Mouse (Mus musculus): ENCODE measurements around the gene Bmp6.

The Bmp6 gene

GRCm38 (mm10) chr13:38354284-38354683, 9.4 kb downstream of the Bmp6 start:
- no peak for DNase-seq

- no peak for DNase-seq
Observed at GRCm38 (mm10) chr13:38359045-38359444, 14.1 kb downstream of the Bmp6 start.

GRCm38 (mm10) chr13:38362751-38363150, 17.8 kb downstream of the Bmp6 start:
- no peak for DNase-seq

- DNase-seq = no peak
Observed at GRCm38 (mm10) chr13:38363869-38364268, 19.0 kb downstream of the Bmp6 start.

- DNase-seq = no peak
Observed at GRCm38 (mm10) chr13:38369624-38370023, 24.7 kb downstream of the Bmp6 start.

GRCm38 (mm10) chr13:38376071-38376470, 31.2 kb downstream of the Bmp6 start:
- no peak for DNase-seq

- no peak for DNase-seq
Observed at GRCm38 (mm10) chr13:38377355-38377754, 32.4 kb downstream of the Bmp6 start.

- no peak for DNase-seq
Observed at GRCm38 (mm10) chr13:38379806-38380205, 34.9 kb downstream of the Bmp6 start.

- no peak for DNase-seq
Observed at GRCm38 (mm10) chr13:38386035-38386559, 41.2 kb downstream of the Bmp6 start.

- DNase-seq = peak; percentile 35
Observed at GRCm38 (mm10) chr13:38387453-38388040, 42.6 kb downstream of the Bmp6 start.

- no peak for DNase-seq
Observed at GRCm38 (mm10) chr13:38393444-38393843, 48.5 kb downstream of the Bmp6 start.

GRCm38 (mm10) chr13:38395026-38395425, 50.1 kb downstream of the Bmp6 start:
- no peak for DNase-seq

GRCm38 (mm10) chr13:38397007-38397545, 52.2 kb downstream of the Bmp6 start:
- DNase-seq = no peak

GRCm38 (mm10) chr13:38398658-38399057, 53.8 kb downstream of the Bmp6 start:
- DNase-seq = no peak

GRCm38 (mm10) chr13:38400662-38401061, 55.8 kb downstream of the Bmp6 start:
- no peak for DNase-seq

- no peak for DNase-seq
Observed at GRCm38 (mm10) chr13:38407611-38408315, 62.9 kb downstream of the Bmp6 start.

GRCm38 (mm10) chr13:38408636-38409035, 63.7 kb downstream of the Bmp6 start:
- no peak for DNase-seq

GRCm38 (mm10) chr13:38410322-38410865, 65.5 kb downstream of the Bmp6 start:
- peak; percentile 71 for DNase-seq

- DNase-seq = no peak
Observed at GRCm38 (mm10) chr13:38419781-38420180, 74.9 kb downstream of the Bmp6 start.

- DNase-seq = no peak
Observed at GRCm38 (mm10) chr13:38422491-38422890, 77.6 kb downstream of the Bmp6 start.

GRCm38 (mm10) chr13:38425294-38425693, 80.4 kb downstream of the Bmp6 start:
- DNase-seq = no peak

- no peak for DNase-seq
Observed at GRCm38 (mm10) chr13:38429671-38430070, 84.8 kb downstream of the Bmp6 start.

GRCm38 (mm10) chr13:38430075-38430474, 85.2 kb downstream of the Bmp6 start:
- DNase-seq = no peak

- DNase-seq = no peak
Observed at GRCm38 (mm10) chr13:38434831-38435230, 89.9 kb downstream of the Bmp6 start.
